9 mouse cellular contexts compared by ENCODE assay signal in genomic region chr16:33660125-33660524, GRCm38 (mm10). TPM values are rescaled to one million over a fixed set of nuclear protein-coding genes. Genes with fewer than 3 reads are reported as not detected.
DNase-seq lines count a peak whose midpoint lies in the region.
"Had no signal": no experiment of that assay in that cellular context is flagged by ENCODE, and none has a peak within 500 bp of the region (broad histone marks: within the 10 kb centered on the region; RNA-seq: fewer than 3 reads in every experiment).

No protein-coding gene starts in this region.

- intact Hi-C loops in heart, postnatal 25 days (cut with DNase I) = no loop called here

- DNase-seq in embryo, embryonic 10 days (ENCODE audit: low spot score) = peak; percentile 18
- DNase-seq in embryo, embryonic 9.5 days (ENCODE audit: extremely low spot score) = no peak
- DNase-seq in embryo, embryonic 10.5 days (ENCODE audit: low spot score) = peak; percentile 19
- peak; percentile 62 for DNase-seq in heart, postnatal 25 days (ENCODE audit: low spot score)
- DNase-seq in lung, postnatal 10 days = peak; percentile 88
- DNase-seq in spleen, postnatal 10 days (ENCODE audit: low spot score in 2 of 2) = no peak
- no peak for DNase-seq in MN1 (ENCODE audit: low spot score)
- DNase-seq in left cerebral cortex, adult 8-10 months (ENCODE audit: low spot score in 2 of 2) = no peak
- DNase-seq: B cell, adult 2 months had no signal

RNA-seq across cellular contexts. Expression of gene Heg1, which starts 24.0 kb away (rescaled TPM):
- 100 to 1,000 TPM; 155 to 170 TPM for total RNA-seq in heart, postnatal 25 days (2021)
- total RNA-seq in left cerebral cortex, adult 8-10 months (2022) = 10 to 100 TPM; 28.1 to 32.8 (median 31.7) TPM

Comparison
In these comparisons a context has a peak if more than half of its experiments do, and no peak if none do; other contexts are left out.
1. DNase-seq: peak in embryo, embryonic 10 days (single experiment), embryo, embryonic 10.5 days (single experiment), heart, postnatal 25 days (single experiment) and lung, postnatal 10 days (single experiment); none in embryo, embryonic 9.5 days (single experiment), spleen, postnatal 10 days (0 of 2), MN1 (single experiment) and left cerebral cortex, adult 8-10 months (0 of 2).
2. RNA of gene Heg1, which starts 24.0 kb away (total RNA-seq): 155 to 170 TPM in heart, postnatal 25 days; 28.1 to 32.8 TPM in left cerebral cortex, adult 8-10 months; every median in the first group is over 4 times any median in the second.